Mouse (Mus musculus): ENCODE results near the gene Map1lc3b.

- TF ChIP-seq TAL1 (IDR thresholded peaks at IDR 0.05; ENCODE audit: low read length) (no peak), GATA1 (IDR thresholded peaks at IDR 0.05; ENCODE audit: low read length) (no peak)
These were observed 38.5 kb downstream of the Map1lc3b start for GRCm38 (mm10) chr8:121628681-121629080.
